Mouse (Mus musculus) ES-Bruce4 (cell line): ENCODE data around the gene Crhr2. TPM values are rescaled to one million over a fixed set of nuclear protein-coding genes. Genes with fewer than 3 reads are reported as not detected.
A peak's percentile ranks its signal among the peaks of the same experiment; 100 is the strongest.

Experiments used
- H3K27ac ChIP-seq: 2 replicates; pipeline ENCODE4 v1.5.1; 2012; ENCODE audit warnings: low read length, inconsistent platforms; ENCODE audit not compliant: insufficient read depth
- H3K27me3 ChIP-seq: 2 replicates; pipeline ENCODE4 v1.6.1; 2012; ENCODE audit warnings: mild to moderate bottlenecking, low read length, inconsistent platforms; ENCODE audit not compliant: control insufficient read depth, poor library complexity, insufficient read depth, severe bottlenecking
- H3K36me3 ChIP-seq: 2 replicates; pipeline ENCODE4 v1.6.1; 2012; ENCODE audit warnings: inconsistent platforms, mild to moderate bottlenecking, low read length, moderate library complexity; ENCODE audit not compliant: control insufficient read depth, poor library complexity, insufficient read depth, severe bottlenecking
- H3K4me1 ChIP-seq: one replicate; pipeline ENCODE4 v1.8.1; 2011; ENCODE audit warnings: low read length; ENCODE audit not compliant: control insufficient read depth, insufficient read depth
- H3K4me3 ChIP-seq: 2 replicates; pipeline ENCODE4 v1.5.1; 2011; ENCODE audit warnings: low read depth, mild to moderate bottlenecking, low read length
- H3K9ac ChIP-seq: 2 replicates; pipeline ENCODE4 v1.6.1; 2012; ENCODE audit warnings: low read depth, mild to moderate bottlenecking, inconsistent platforms; ENCODE audit not compliant: poor library complexity, severe bottlenecking
- H3K9me3 ChIP-seq: replicated peaks from 2 replicates; pipeline ENCODE4 v1.6.1; 2012; ENCODE audit warnings: mild to moderate bottlenecking, low read length, inconsistent platforms; ENCODE audit not compliant: control insufficient read depth, poor library complexity, insufficient read depth, severe bottlenecking
- CTCF ChIP-seq: IDR thresholded peaks from one replicate; pipeline ENCODE4 v1.8.1; 2011; ENCODE audit warnings: low read depth, low read length
- EP300 ChIP-seq: IDR thresholded peaks from 2 replicates; pipeline ENCODE4 v1.6.1; 2011; ENCODE audit warnings: low read depth, low read length; ENCODE audit not compliant: insufficient read depth
- POLR2A ChIP-seq: IDR thresholded peaks from one replicate; pipeline ENCODE4 v1.8.1; 2011; ENCODE audit warnings: low read length; ENCODE audit not compliant: insufficient read depth
- polyA plus RNA-seq: library from polyadenylated mRNA; stranded (reverse); fragments of >200 nt; gene quantifications from 2 replicates; pipeline ENCODE4 v1.2.4, GENCODE M21; 2011; ENCODE audit warnings: low read depth; ENCODE audit not compliant: missing spikeins, insufficient read depth, insufficient read length

The Crhr2 gene
- polyA plus RNA-seq, 1 experiment: not detected

- H3K36me3 ChIP-seq: no peaks in the 10 kb centered on the region
- H3K9me3 ChIP-seq: no peaks in the 10 kb centered on the region
- peaks cover 6% of the 10 kb centered on the region for H3K4me1 ChIP-seq
- TF ChIP-seq POLR2A: no peak
- no peak for TF ChIP-seq CTCF
- no peak for TF ChIP-seq EP300
- H3K4me3 ChIP-seq: no peak overlapping the region
- H3K9ac ChIP-seq: no peak overlapping the region
- H3K27me3 ChIP-seq: no peaks in the 10 kb centered on the region
- H3K27ac ChIP-seq: no peak overlapping the region
Observed at GRCm38 (mm10) chr6:55161311-55161761, 28.5 kb upstream of the Crhr2 start.

GRCm38 (mm10) chr6:55159256-55159655 is 26.4 kb upstream of the Crhr2 start:
- 0 out of 2 replicates have a peak, but pooled peaks have one; percentile 62 for TF ChIP-seq EP300
- TF ChIP-seq CTCF: no peak
- no peaks in the 10 kb centered on the region for H3K36me3 ChIP-seq
- no peak overlapping the region for H3K27ac ChIP-seq
- H3K4me1 ChIP-seq: peaks cover 6% of the 10 kb centered on the region
- H3K9ac ChIP-seq: no peak overlapping the region
- no peaks in the 10 kb centered on the region for H3K27me3 ChIP-seq
- no peaks in the 10 kb centered on the region for H3K9me3 ChIP-seq
- no peak overlapping the region for H3K4me3 ChIP-seq

- Histone ChIP-seq H3K4me1 (no peaks in the 10 kb centered on the region), H3K27me3 (no peaks in the 10 kb centered on the region), H3K9ac (no peak overlapping the region), H3K4me3 (no peak overlapping the region), H3K9me3 (no peaks in the 10 kb centered on the region), H3K36me3 (no peaks in the 10 kb centered on the region), H3K27ac (no peak overlapping the region)
- no peak for TF ChIP-seq POLR2A
- TF ChIP-seq CTCF: no peak
- TF ChIP-seq EP300: no peak
Observed at GRCm38 (mm10) chr6:55152226-55152625, 19.4 kb upstream of the Crhr2 start.

- Histone ChIP-seq H3K27ac (no peak overlapping the region), H3K27me3 (no peaks in the 10 kb centered on the region), H3K4me3 (no peak overlapping the region), H3K9ac (no peak overlapping the region), H3K36me3 (no peaks in the 10 kb centered on the region), H3K4me1 (peaks cover 3% of the 10 kb centered on the region), H3K9me3 (no peaks in the 10 kb centered on the region)
- TF ChIP-seq POLR2A: no peak
- no peak for TF ChIP-seq EP300
- no peak for TF ChIP-seq CTCF
Observed at GRCm38 (mm10) chr6:55146138-55146537, 13.3 kb upstream of the Crhr2 start.

GRCm38 (mm10) chr6:55145285-55145684 is 12.5 kb upstream of the Crhr2 start:
- no peaks in the 10 kb centered on the region for H3K9me3 ChIP-seq
- no peak overlapping the region for H3K27ac ChIP-seq
- H3K4me3 ChIP-seq: no peak overlapping the region
- no peak for TF ChIP-seq CTCF
- no peak for TF ChIP-seq POLR2A
- no peak for TF ChIP-seq EP300
- no peak overlapping the region for H3K9ac ChIP-seq
- peaks cover 3% of the 10 kb centered on the region for H3K4me1 ChIP-seq
- no peaks in the 10 kb centered on the region for H3K36me3 ChIP-seq
- no peaks in the 10 kb centered on the region for H3K27me3 ChIP-seq

- Histone ChIP-seq H3K27ac (no peak overlapping the region), H3K9me3 (no peaks in the 10 kb centered on the region), H3K36me3 (no peaks in the 10 kb centered on the region), H3K4me1 (no peaks in the 10 kb centered on the region), H3K4me3 (no peak overlapping the region), H3K27me3 (no peaks in the 10 kb centered on the region), H3K9ac (no peak overlapping the region)
- TF ChIP-seq EP300: no peak
- no peak for TF ChIP-seq CTCF
- no peak for TF ChIP-seq POLR2A
Observed at GRCm38 (mm10) chr6:55138343-55138742, 5.5 kb upstream of the Crhr2 start.
